Mouse (Mus musculus) midbrain, embryonic 12.5 days (tissue): ENCODE data around the gene Grhl1. TPM values are rescaled to one million over a fixed set of nuclear protein-coding genes. Genes with fewer than 3 reads are reported as not detected.

Experiments used
- ATAC-seq: fragments of 200-750 bp; cut with Nextera tagmentation; 2 replicates; pipeline ENCODE4 v1.8.0; 2017; ENCODE audit warnings: low read depth, moderate TSS enrichment, moderate library complexity; ENCODE audit not compliant: low FRiP score
- H3K27ac ChIP-seq: fragments of 300-500 bp; sonication (generic); replicated peaks from 2 replicates; pipeline ENCODE4 v1.5.1; 2016; ENCODE audit warnings: mild to moderate bottlenecking
- H3K27me3 ChIP-seq: fragments of 300-500 bp; sonication (generic); 2 replicates; pipeline ENCODE4 v1.6.1; 2016; ENCODE audit warnings: mild to moderate bottlenecking
- H3K36me3 ChIP-seq: fragments of 300-500 bp; sonication (generic); 2 replicates; pipeline ENCODE4 v1.6.1; 2016
- H3K4me1 ChIP-seq: fragments of 300-500 bp; sonication (generic); 2 replicates; pipeline ENCODE4 v1.6.1; 2016
- H3K4me2 ChIP-seq: fragments of 300-500 bp; sonication (generic); replicated peaks from 2 replicates; pipeline ENCODE4 v1.6.1; 2016; ENCODE audit warnings: mild to moderate bottlenecking, moderate library complexity
- H3K4me3 ChIP-seq: fragments of 300-500 bp; sonication (generic); 2 replicates; pipeline ENCODE4 v1.5.1; 2016; ENCODE audit warnings: mild to moderate bottlenecking
- H3K9ac ChIP-seq: fragments of 300-500 bp; sonication (generic); replicated peaks from 2 replicates; pipeline ENCODE4 v1.6.1; 2016; ENCODE audit warnings: mild to moderate bottlenecking, moderate library complexity
- H3K9me3 ChIP-seq: fragments of 300-500 bp; sonication (generic); 2 replicates; pipeline ENCODE4 v1.6.1; 2016; ENCODE audit warnings: mild to moderate bottlenecking
- WGBS: fragments of 180-500 bp; shearing (Covaris S2); methylation state at CpG from one replicate; pipeline ENCODE4 v1.1.7; 2016; 5-methylcytosine and 5-hydroxymethylcytosine counted together
- polyA plus RNA-seq: library from polyadenylated mRNA; unstranded; fragments of >200 nt; fragmentation: Nextera tagmentation; extraction: Ambion mirVana; gene quantifications from 2 replicates; pipeline ENCODE4 v1.2.1, GENCODE M21; 2016

Gene Grhl1
- polyA plus RNA-seq, 1 experiment from 2014 or later = 0.64 TPM

GRCm38 (mm10) chr12:24597376-24597775, 25.3 kb downstream of the Grhl1 start:
- no peak for ATAC-seq
- no peak overlapping the region for H3K4me2 ChIP-seq
- 83% methylated on average over 6 of the region's 6 CpGs for WGBS
- no peak overlapping the region for H3K4me3 ChIP-seq
- no peak overlapping the region for H3K9ac ChIP-seq
- no peaks in the 10 kb centered on the region for H3K36me3 ChIP-seq
- no peaks in the 10 kb centered on the region for H3K27me3 ChIP-seq
- H3K9me3 ChIP-seq = no peaks in the 10 kb centered on the region
- H3K4me1 ChIP-seq = peaks cover 7% of the 10 kb centered on the region; the same call in 1 of the 2 replicates
- no peak overlapping the region for H3K27ac ChIP-seq

GRCm38 (mm10) chr12:24599366-24599895, 27.3 kb downstream of the Grhl1 start:
- H3K4me2 ChIP-seq = no peak overlapping the region
- H3K4me3 ChIP-seq = no peak overlapping the region
- WGBS = 64% methylated on average over 8 of the region's 8 CpGs
- ATAC-seq = no peak
- no peak overlapping the region for H3K9ac ChIP-seq
- H3K27me3 ChIP-seq = no peaks in the 10 kb centered on the region
- no peaks in the 10 kb centered on the region for H3K9me3 ChIP-seq
- no peaks in the 10 kb centered on the region for H3K4me1 ChIP-seq
- no peaks in the 10 kb centered on the region for H3K36me3 ChIP-seq
- H3K27ac ChIP-seq = no peak overlapping the region

DNA sequence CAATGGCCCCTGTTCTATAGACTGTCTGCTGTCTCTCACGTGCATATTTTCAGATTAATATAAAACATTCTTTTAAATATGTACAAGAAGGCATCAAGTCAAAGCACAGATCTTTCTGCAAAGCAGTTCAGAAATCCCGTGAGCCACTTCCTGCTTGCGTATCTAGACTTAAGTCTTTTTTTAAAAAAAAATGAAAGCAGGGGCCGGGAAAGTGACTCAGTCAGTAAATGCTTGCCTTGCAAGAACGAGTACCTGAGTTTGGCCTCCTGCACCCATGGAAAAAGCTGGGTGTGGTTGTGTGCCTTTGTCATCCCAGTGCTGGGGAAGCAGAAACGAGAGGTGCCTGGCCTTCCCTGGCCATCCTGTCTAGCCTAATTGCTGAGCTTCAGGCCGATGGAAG, 28.0 kb downstream of the Grhl1 start:
- ATAC-seq = no peak
- Histone ChIP-seq H3K4me2 (no peak overlapping the region), H3K4me3 (no peak overlapping the region), H3K27me3 (no peaks in the 10 kb centered on the region), H3K36me3 (no peaks in the 10 kb centered on the region), H3K9me3 (no peaks in the 10 kb centered on the region), H3K9ac (no peak overlapping the region), H3K27ac (no peak overlapping the region), H3K4me1 (no peaks in the 10 kb centered on the region)
- WGBS = 90% methylated on average over 7 of the region's 7 CpGs

DNA sequence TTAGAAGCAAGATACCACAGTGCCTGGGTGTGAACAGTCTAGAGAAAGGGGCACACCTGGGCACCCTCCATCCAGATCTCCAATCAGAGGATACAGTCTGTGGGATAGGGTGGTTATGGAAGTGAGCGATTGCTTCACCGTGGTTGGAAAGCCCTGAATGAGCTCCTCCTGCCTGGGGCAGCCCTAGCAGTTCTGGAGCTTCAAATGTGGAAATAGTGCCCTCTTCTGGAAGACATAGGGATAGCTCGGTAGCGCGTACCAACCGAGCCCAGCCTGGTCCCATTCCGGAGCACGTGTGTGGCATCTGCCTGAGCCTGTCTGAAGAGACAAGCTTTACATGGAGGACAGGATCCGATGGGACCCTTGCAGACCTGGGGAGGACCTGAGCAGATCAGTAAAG, 28.7 kb downstream of the Grhl1 start:
- no peak overlapping the region for H3K4me2 ChIP-seq
- peak; percentile 72 for ATAC-seq
- no peaks in the 10 kb centered on the region for H3K27me3 ChIP-seq
- no peaks in the 10 kb centered on the region for H3K36me3 ChIP-seq
- no peak overlapping the region for H3K9ac ChIP-seq
- no peaks in the 10 kb centered on the region for H3K9me3 ChIP-seq
- H3K27ac ChIP-seq = no peak overlapping the region
- H3K4me3 ChIP-seq = no peak overlapping the region
- 7% methylated on average over 9 of the region's 9 CpGs for WGBS
- H3K4me1 ChIP-seq = no peaks in the 10 kb centered on the region

DNA sequence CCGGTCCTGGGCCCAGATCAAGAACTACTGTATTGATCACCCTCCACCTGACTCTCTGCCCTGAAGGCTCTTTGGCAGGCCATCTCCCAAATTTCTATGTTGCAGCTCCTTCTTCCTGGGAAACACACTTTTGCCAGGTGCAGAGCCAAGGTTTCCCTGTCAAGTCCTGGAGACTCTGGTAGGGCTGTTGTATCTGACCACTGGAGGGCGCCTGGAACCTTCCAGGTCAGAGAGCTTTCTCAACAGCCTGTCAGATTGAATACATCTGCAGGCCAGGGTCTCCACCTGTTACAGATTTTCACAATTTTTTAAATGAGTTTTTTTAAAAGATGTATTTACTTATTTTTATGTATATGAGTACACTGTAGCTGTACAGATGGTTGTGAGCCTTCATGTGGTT, 31.2 kb downstream of the Grhl1 start:
- no peak overlapping the region for H3K27ac ChIP-seq
- H3K4me1 ChIP-seq = peaks cover 2% of the 10 kb centered on the region; the same call in 1 of the 2 replicates
- H3K27me3 ChIP-seq = no peaks in the 10 kb centered on the region
- H3K9ac ChIP-seq = no peak overlapping the region
- no peak overlapping the region for H3K4me3 ChIP-seq
- no peaks in the 10 kb centered on the region for H3K9me3 ChIP-seq
- H3K4me2 ChIP-seq = no peak overlapping the region
- ATAC-seq = no peak
- H3K36me3 ChIP-seq = no peaks in the 10 kb centered on the region
- WGBS = 26% methylated on average over 2 of the region's 2 CpGs

DNA sequence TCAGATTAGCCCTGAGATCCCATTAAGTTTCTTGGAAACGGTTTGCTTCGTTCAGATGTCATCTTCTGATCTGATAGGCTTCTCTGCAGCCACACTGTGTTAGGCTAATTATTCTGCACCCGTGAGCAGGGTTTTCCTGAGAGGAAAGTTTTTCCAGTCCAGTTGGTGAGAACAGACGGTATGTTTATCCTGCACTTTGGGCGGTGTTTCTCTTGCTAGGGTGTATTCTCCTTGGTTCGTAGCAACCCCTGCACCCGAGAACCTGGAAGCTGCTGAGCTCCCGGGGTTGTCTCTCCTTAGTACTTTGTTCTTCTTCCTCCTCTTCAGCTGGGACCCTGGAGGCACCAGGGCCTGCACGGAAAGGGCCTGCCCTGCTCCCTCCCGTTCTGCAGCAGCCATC, 34.1 kb downstream of the Grhl1 start:
- Histone ChIP-seq H3K4me3 (no peak overlapping the region), H3K27me3 (no peaks in the 10 kb centered on the region), H3K4me1 (peaks cover 2% of the 10 kb centered on the region; the same call in 1 of the 2 replicates), H3K27ac (no peak overlapping the region), H3K4me2 (no peak overlapping the region), H3K9me3 (no peaks in the 10 kb centered on the region), H3K36me3 (no peaks in the 10 kb centered on the region), H3K9ac (no peak overlapping the region)
- ATAC-seq = no peak
- 58% methylated on average over 10 of the region's 10 CpGs for WGBS

DNA sequence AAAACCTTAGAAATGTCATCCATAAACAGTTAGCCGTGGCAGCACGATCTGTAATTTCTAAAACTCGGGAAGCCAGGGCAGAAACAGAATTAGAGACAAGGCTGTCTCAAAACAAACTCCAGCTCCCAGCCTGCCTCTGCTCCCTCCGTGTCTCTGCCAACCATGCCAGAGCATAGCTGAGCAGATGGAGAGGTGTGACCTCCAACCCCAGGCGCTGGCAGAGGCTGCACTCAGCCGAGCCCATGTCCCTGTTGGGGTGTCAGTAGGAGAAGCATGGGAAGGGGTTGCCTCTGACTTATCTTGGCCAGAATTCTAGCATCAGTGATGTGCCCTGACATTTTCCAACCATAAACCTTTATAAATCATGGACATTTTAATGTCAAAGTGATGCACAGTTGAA, 40.5 kb downstream of the Grhl1 start:
- 86% methylated on average over 6 of the region's 6 CpGs for WGBS
- Histone ChIP-seq H3K4me1 (no peaks in the 10 kb centered on the region), H3K9me3 (no peaks in the 10 kb centered on the region)

GRCm38 (mm10) chr12:24614452-24615075, 42.5 kb downstream of the Grhl1 start:
- no peak overlapping the region for H3K9ac ChIP-seq
- no peak for ATAC-seq
- 80% methylated on average over 17 of the region's 17 CpGs for WGBS
- H3K4me3 ChIP-seq = no peak overlapping the region
- no peak overlapping the region for H3K27ac ChIP-seq
- no peaks in the 10 kb centered on the region for H3K4me1 ChIP-seq
- H3K36me3 ChIP-seq = no peaks in the 10 kb centered on the region
- no peak overlapping the region for H3K4me2 ChIP-seq
- no peaks in the 10 kb centered on the region for H3K9me3 ChIP-seq
- no peaks in the 10 kb centered on the region for H3K27me3 ChIP-seq

More for the DNA sequence above, 40.5 kb downstream of the Grhl1 start:
- no peak overlapping the region for H3K4me3 ChIP-seq
- no peaks in the 10 kb centered on the region for H3K27me3 ChIP-seq
- no peak overlapping the region for H3K9ac ChIP-seq
- no peak overlapping the region for H3K4me2 ChIP-seq
- ATAC-seq = no peak
- H3K36me3 ChIP-seq = no peaks in the 10 kb centered on the region
- no peak overlapping the region for H3K27ac ChIP-seq

DNA sequence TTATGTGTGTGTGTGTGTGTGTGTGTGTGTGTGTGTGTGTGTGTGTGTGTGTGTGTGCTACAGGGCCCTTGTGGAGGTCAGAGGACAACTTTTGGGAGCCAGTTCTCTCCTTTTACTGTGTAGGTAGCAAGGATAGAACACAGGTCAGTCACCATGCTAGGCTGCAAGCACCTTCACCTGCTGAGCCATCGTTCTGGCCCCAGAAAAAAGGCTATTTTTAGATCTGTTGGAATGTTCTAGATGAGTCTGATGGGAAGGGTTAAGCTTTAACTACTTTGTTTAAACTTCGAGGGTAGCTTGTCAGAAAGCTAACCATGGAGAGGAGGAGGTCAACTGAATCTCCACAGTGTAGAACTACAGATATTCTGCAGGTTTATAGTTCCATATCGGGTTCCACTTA, 43.1 kb downstream of the Grhl1 start:
- Histone ChIP-seq H3K27me3 (no peaks in the 10 kb centered on the region), H3K4me3 (no peak overlapping the region), H3K9ac (no peak overlapping the region), H3K36me3 (no peaks in the 10 kb centered on the region), H3K4me1 (no peaks in the 10 kb centered on the region), H3K9me3 (no peaks in the 10 kb centered on the region), H3K4me2 (no peak overlapping the region), H3K27ac (no peak overlapping the region)
- whole genome bisulfite sequencing = 90% methylated on average over 3 of the region's 3 CpGs
- ATAC-seq = no peak

DNA sequence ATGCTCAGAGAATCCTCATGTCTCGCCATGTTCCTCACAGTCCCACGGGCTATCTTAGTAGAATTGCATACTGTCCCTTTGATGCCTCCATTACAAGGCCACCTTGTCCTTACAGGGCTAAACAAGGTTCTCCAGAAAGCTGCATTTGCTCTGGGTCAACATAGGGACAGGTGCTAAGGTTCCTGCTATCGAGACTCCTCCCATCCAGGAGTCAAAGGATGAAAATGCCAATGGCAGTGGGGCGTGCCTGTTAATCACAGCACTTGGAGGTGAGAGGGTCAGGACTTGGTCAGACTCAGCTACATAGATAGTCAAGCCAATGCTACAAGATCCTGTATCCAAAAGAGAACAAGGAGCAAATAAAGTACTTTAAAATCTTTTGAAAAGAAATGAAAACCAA, 47.4 kb downstream of the Grhl1 start:
- H3K9me3 ChIP-seq = no peaks in the 10 kb centered on the region
- no peaks in the 10 kb centered on the region for H3K36me3 ChIP-seq
- WGBS = 87% methylated on average over 4 of the region's 4 CpGs
- no peak overlapping the region for H3K27ac ChIP-seq
- H3K9ac ChIP-seq = no peak overlapping the region
- no peak overlapping the region for H3K4me3 ChIP-seq
- no peaks in the 10 kb centered on the region for H3K27me3 ChIP-seq
- ATAC-seq = no peak
- H3K4me2 ChIP-seq = no peak overlapping the region
- peaks cover 7% of the 10 kb centered on the region; the same call in 1 of the 2 replicates for H3K4me1 ChIP-seq

- Histone ChIP-seq H3K4me2 (no peak overlapping the region), H3K4me1 (peaks cover 7% of the 10 kb centered on the region; the same call in 1 of the 2 replicates), H3K36me3 (no peaks in the 10 kb centered on the region), H3K27me3 (no peaks in the 10 kb centered on the region), H3K4me3 (no peak overlapping the region), H3K27ac (no peak overlapping the region), H3K9ac (no peak overlapping the region), H3K9me3 (no peaks in the 10 kb centered on the region)
- peak; percentile 47; the same call in 1 of the 2 replicates for ATAC-seq
- WGBS = 58% methylated on average over 12 of the region's 12 CpGs
Observed at GRCm38 (mm10) chr12:24623486-24624251, 51.6 kb downstream of the Grhl1 start.

GRCm38 (mm10) chr12:24626401-24626800, 54.3 kb downstream of the Grhl1 start:
- H3K4me3 ChIP-seq = no peak overlapping the region
- H3K9ac ChIP-seq = no peak overlapping the region
- H3K4me1 ChIP-seq = peaks cover 7% of the 10 kb centered on the region; the same call in 1 of the 2 replicates
- no peak overlapping the region for H3K4me2 ChIP-seq
- 88% methylated on average over 5 of the region's 5 CpGs for WGBS
- no peaks in the 10 kb centered on the region for H3K27me3 ChIP-seq
- no peak overlapping the region for H3K27ac ChIP-seq
- no peaks in the 10 kb centered on the region for H3K36me3 ChIP-seq
- ATAC-seq = no peak
- H3K9me3 ChIP-seq = no peaks in the 10 kb centered on the region
